Mouse (Mus musculus) testis, adult 2 months (tissue): ENCODE data around the gene Snupn.

Experiments used
- CTCF ChIP-seq: fragments of 200-500 bp; IDR thresholded peaks from 2 replicates; pipeline ENCODE4 v1.5.1; 2012; ENCODE audit warnings: low read depth, mild to moderate bottlenecking, inconsistent platforms, low read length, moderate library complexity; ENCODE audit not compliant: control insufficient read depth, insufficient read depth, insufficient replicate concordance
- POLR2A ChIP-seq: fragments of 200-500 bp; IDR thresholded peaks from 2 replicates; pipeline ENCODE4 v1.6.1; 2012; ENCODE audit warnings: low read depth, mild to moderate bottlenecking, inconsistent platforms, low read length, moderate library complexity; ENCODE audit not compliant: control insufficient read depth

- TF ChIP-seq POLR2A = no peak
- TF ChIP-seq CTCF = no peak
Observed at GRCm38 (mm10) chr9:56907549-56907948, 43.1 kb upstream of the Snupn start.
